Mouse (Mus musculus) induced T-regulatory cell, adult 2 months (primary cell): ENCODE measurements at regions not wholly inside any gene's neighbourhood (a gene's known extent, or its start where the extent isn't known, plus 50 kb on each side); places are given as distances from the start of the nearest gene placed in this dataset.

Source experiments
- DNase-seq: peaks from one replicate; pipeline ENCODE4 v3.0.0-alpha.2; 2012; ENCODE audit warnings: low read depth

DNA sequence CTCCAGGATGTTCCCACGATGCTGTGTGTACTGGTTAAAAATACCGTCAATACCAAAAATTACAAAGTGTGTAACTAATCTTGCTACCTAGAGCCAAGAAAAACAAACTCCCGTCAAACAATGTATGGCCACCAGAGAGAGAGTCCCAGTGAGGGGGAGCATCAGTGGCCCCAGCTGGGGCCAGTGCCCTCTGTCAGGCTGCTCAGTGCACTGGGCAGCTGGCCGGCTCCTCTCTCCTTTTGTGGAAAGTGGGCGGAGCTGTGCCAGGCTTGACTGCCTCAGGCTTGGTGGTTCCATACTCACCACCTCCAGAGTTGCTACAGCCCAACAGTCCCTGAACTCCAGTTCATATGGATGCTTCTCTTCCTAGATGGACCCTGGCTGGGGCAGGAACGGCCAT, 53.8 kb upstream of the Sept5 start:
- no peak for DNase-seq

DNA sequence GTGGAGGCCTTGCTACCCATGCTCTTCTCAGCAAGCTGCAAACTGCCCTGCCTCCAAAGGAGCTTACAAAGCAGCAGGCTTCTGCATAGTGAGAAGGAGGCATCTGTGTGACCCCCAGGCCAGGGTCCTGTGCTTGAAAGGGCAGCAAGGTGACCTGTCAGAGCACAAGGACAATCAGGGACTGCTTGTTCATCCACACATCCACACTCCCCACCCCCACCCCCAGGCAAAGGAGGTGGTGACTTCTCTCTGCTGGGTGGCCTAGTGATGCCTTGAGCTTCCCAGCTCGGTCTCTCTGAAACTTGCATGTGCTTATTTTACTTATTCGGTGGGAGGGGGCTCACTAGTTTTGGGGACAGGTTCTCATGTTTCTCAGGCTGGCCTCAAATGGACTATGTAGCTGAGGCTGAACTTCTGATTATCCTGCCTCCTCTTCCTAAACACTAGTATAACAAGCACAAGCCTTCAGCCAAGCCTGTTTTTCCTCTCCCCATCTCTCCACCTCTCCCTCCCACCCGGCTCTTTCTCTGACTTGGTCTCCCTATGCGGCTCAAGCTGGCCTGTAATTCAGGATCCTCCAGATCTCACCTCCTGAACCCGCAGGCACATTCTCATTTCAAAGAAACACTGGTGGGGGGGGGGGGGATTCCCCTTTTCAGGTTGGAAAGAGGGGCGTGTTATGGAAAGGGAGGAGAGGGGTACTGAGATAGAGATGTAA, 56.4 kb upstream of the Sept5 start:
- DNase-seq: no peak

DNA sequence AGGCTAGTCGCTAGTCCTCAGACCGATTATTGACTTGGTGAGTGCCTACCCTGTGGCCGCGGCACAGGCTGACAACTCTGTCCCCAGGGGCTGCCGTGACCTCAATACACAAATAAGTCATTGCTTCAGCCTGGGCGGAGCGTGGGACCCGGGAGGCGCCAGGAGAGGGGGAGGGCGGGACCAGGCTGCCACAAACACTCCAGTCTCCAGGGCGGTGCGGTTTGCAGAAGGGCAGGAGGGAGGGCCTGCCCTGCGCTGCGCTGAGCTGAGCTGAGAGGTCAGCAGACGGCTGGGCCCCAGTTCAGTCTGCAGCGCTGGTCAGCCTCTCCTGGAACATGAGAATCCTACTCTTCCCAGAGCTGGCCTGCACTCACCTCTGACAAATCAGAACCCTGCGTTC, 57.2 kb upstream of the Sept5 start:
- peak; percentile 41 for DNase-seq

DNA sequence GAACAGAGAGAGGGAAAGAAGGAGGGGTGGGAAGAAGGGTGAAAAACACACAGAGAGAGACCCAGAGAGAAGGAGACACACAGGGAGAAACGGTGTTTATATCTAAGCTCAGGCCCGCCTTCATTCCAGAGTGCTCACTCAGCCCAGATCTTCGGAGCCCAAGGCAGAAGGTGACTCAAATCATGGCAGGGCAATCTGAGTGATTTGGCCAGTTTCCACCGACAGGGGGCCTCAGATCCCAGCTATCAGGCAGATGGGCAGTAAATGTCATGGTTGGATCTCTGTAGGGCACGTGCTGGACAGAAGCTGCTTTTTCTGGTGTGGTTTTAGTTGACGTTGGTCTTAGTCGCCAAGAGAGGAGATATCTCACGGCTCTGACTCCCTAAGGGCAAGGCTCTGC, 57.6 kb upstream of the Sept5 start:
- peak; percentile 64 for DNase-seq

DNA sequence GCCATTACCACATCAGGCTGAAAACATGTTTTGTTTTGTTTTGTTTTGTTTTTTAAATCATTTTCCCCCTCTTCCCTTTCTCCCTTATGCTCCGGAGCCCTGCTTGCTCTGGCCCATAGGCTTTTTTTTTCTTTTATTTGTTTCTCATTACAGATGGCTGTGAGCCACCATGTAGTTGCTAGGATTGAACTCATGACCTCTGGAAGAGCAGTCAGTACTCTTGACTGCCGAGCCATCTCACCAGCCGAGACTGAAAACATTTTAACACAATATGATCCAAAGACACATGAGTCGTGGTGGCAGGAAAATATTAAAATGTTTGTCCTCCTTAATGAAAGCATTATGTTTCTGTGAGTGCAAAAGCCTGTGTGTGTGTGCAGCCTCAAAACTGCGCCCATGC, 65.8 kb upstream of the Sept5 start:
- no peak for DNase-seq

DNA sequence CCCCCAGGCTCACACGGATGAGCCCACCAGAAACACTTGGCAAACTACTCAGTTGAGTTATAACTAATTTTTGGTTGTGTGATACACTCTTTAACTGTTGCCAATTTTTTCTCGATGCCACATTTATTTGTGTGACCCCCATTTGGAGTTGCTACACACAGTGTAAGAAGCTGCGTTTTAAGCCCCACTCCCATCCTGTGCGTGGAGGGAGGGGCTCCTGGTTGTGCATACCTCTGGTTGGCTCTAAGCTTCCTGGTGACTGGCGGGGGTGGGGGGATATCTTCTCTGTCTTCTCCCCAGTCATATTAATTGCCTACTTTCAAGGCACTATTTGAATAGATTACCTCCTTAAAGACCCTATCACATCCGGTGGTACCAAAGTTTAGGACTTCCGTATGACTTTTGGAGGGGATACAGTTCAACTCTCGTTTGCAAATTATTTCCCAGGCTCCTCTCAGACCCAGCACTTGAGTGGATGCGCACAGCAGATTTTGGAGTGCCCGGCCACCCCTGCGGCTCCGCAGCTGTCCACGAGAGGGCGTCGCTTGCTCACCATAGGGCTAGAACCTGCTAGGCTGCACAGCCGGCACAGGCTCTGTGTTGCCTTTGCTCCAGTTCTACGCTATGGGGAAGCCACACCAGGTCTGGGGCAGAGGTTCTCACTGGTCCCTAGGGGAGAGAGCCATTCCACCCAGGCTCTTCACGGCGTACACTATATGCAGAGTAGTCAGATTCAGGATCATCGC, 66.5 kb upstream of the Sept5 start:
- peak; percentile 34 for DNase-seq

- DNase-seq: no peak
Observed at GRCm38 (mm10) chr16:18696820-18697168, 67.0 kb upstream of the Sept5 start.

GRCm38 (mm10) chr16:18704126-18704525, 72.5 kb upstream of the Cldn5 start:
- DNase-seq: no peak

DNA sequence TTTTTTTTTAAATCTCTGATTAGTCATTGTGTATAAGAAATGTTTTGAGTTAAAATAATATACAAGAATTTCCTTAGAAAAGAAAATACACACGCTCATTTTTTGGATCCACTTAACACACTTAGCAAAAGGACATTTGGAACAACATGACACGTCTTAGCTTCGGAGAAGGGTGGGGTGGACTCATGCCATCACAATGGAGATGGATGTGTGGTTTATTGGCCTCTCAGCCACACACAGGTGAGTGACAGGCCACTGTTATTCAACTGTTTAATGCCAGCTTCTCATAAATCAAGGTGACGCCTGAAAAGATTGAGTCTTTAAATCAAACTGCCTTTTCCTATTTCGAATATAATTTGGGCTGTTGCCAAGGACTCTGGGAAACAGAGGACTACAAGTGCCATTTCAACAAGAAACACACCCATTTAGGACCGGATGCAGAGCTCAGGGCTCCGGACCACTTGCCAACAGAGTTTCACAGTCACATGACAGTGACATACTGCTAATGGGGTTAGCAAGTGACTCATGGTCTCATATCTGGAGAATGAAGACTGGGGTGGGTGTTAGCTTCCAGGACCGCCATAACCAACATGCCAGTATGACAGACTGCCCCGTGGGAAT, 71.5 kb upstream of the Cldn5 start:
- DNase-seq: no peak

DNA sequence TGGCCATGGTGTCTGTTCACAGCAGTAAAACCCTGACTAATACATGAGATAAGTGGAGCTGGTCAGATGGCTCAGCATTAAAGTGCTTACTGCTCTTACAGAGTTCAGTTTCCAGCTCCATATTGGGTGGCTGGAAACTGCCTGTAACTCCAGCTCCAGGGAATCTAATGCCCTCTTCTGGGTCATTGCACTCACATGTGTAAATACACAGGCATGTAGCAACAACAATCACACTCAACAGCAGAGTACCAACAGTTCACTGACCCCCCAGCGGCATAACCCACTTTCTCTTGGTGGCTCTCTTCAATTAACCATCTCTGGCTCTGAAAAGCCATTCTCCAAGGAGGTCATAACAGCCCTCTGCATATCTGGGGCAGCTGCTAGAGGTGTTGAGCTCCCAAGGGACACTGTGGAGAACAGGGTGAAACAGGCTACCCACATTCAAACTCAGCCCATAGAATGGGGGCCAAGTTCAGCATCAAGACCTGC, 65.0 kb upstream of the Cldn5 start:
- no peak for DNase-seq

- no peak for DNase-seq
Observed at GRCm38 (mm10) chr16:18713017-18713416, 63.6 kb upstream of the Cldn5 start.

GRCm38 (mm10) chr16:18715381-18715780, 61.3 kb upstream of the Cldn5 start:
- DNase-seq: no peak

DNA sequence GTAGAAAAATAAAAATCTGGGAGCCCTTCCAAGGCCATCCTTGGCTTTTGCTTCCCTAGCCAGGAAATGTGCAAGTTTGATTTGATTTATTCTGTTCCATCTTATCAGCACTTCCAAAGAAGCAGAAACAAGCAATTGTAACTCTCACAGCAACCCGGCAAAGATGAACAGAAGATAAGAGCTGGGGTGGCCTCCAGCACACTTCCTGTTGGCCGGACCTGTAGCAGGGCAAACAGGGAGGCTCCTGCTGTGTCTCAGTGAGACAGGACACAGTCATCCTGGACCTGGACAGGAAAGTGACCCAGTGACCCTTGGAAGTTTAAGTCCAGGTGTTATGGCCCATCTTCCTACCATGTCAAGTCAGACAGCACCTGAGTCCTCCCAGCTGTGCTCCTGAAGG, 58.6 kb upstream of the Cldn5 start:
- no peak for DNase-seq

DNA sequence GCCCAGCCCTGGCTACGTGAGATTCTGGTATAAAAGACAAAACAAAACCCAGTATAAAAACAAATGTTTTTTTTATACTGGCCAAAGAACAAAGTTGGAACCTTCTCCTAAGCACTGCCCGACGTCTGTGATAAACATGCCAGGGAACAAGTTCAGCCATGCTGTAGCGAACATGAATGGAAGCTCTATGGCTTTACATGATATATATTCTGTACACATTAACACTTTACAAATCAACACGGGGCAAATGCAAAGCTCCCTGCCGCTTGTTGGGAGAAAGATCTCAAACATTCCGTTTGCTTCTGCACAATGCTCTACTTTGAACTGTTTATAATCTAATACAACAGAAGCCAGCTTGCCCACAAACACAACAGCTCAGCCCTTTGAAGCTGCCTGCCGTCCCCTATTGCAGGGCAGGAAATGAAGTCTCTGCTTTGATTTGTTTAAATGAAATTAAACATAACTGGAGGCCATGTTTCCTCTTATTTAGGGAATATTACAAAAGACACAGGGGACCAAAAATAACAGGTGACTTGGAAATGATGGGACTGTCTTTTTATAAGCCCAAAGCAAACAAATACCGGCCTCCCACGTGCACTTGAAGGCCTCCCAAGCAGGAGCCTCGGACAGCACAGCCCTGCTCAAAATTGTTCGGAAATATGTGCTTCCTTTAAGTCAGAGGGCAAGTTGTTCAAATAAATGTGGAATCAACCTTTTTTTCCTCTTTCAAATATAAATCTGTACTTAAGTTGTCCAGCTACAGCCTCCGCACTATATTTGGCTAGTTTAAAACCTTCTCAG, 56.0 kb upstream of the Cldn5 start:
- no peak for DNase-seq

DNA sequence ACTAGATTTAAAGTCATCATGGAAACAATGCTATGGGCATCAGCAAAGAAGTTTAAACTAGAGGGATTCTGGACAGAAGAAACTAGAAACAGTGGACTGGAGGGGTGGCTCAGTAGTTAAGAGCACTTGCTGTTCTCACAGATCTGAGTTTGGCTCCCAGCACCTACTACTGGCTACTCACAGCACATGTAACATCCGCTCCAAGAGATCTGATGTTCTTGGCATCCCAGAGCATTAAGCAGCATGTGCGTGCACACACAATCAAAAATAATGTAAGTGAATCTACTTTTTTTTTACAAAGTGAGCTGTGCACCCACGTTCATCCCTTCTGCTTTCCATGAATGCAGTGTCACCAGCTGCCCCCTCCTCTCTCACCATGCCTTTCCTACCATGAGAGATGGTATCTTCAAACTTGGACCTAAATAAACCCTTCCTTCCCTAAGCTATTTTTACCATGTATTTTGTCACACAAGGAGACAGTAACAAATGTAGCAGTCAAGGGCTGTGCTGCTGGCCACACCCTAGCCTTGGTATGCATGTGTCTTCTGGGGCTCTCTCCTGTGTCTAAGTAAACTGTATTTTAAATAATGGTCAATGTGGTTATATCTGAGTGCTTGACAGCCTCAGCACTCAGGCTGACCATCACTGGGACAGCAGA, 53.3 kb upstream of the Cldn5 start:
- DNase-seq: no peak

GRCm38 (mm10) chr16:18723874-18724273, 52.8 kb upstream of the Cldn5 start:
- no peak for DNase-seq

DNA sequence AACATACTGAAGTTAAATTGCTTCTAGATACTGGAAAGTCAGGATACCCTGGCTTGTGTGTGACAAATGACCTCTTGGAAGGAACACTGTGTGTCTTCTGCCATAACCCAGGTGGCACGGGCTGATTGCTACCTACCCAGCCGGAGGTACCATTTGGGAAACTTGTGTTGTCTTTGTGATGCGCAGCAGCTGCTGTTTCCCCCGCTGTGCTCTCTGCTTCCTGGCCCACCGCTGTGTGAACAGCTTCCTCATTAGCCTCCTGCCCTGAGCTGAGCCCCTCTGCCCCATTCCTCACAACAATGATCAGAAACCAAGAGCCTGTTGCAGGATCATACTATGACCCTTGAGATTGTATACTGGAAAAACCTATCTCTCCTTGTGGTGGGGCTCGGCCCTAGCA, 51.9 kb upstream of the Cldn5 start:
- no peak for DNase-seq
